ENCODE assay signal across 17 mouse cellular contexts in the genomic region with DNA sequence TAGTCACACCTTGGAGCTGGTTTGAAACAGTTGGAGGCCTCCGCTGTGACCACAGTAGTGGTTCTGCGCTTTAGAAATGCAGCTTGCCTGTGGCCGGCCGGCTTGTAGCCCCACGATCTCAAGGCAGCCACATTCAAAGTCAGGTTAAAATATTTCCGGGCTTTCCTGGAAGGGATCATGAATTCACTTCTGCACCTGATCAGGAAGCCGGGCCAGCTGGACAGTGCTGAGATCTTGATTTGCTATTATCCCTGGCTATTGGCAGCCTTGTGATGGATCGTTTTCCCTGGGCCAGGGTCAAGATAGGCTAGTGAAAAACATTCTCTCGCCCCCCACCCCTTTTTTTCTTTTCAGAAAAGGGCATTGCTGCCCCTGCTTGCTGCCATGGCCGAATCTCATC.
DNase-seq lines count a peak whose midpoint lies in the region; ATAC-seq and TF ChIP-seq lines count a peak whose summit lies in the region.
"Had no signal": no experiment of that assay in that cellular context is flagged by ENCODE, and none has a peak within 500 bp of the region (broad histone marks: within the 10 kb centered on the region; RNA-seq: fewer than 3 reads in every experiment).

No protein-coding gene starts in this region.

- no peaks in the 10 kb centered on the region for H3K27me3 ChIP-seq in heart, embryonic 16.5 days (ENCODE audit: control insufficient read depth, insufficient read depth, low read length)
- no peaks in the 10 kb centered on the region for H3K27me3 ChIP-seq in heart, embryonic 11.5 days (ENCODE audit: control insufficient read depth, insufficient read depth, low read length)
- no peaks in the 10 kb centered on the region for H3K27me3 ChIP-seq in liver, adult 2 months (ENCODE audit: control insufficient read depth, insufficient read depth, low read length)
- no peaks in the 10 kb centered on the region for H3K27me3 ChIP-seq in liver, postnatal 0 days (ENCODE audit: insufficient read depth, low read length)
- H3K27me3 ChIP-seq: forebrain, embryonic 12.5 days; hindbrain, embryonic 15.5 days; limb, embryonic 13.5 days; lung, embryonic 15.5 days; stomach, embryonic 15.5 days had no signal

- H3K36me3 ChIP-seq in heart, embryonic 16.5 days (ENCODE audit: control insufficient read depth, insufficient read depth) = no peaks in the 10 kb centered on the region
- H3K36me3 ChIP-seq in heart, embryonic 11.5 days (ENCODE audit: control insufficient read depth, insufficient read depth, low read length) = no peaks in the 10 kb centered on the region
- no peaks in the 10 kb centered on the region for H3K36me3 ChIP-seq in liver, adult 2 months (ENCODE audit: control insufficient read depth, insufficient read depth, low read length)
- no peaks in the 10 kb centered on the region for H3K36me3 ChIP-seq in liver, postnatal 0 days (replicated peaks; ENCODE audit: insufficient read depth, low read length)
- H3K36me3 ChIP-seq: forebrain, embryonic 12.5 days; hindbrain, embryonic 15.5 days; limb, embryonic 13.5 days; lung, embryonic 15.5 days; stomach, embryonic 15.5 days had no signal

- no peak for TF ChIP-seq CTCF in liver, adult 2 months (IDR thresholded peaks at IDR 0.05; ENCODE audit: low read depth, low read length)
- TF ChIP-seq CTCF in liver, postnatal 0 days (IDR thresholded peaks at IDR 0.05; ENCODE audit: low read depth) = no peak
- TF ChIP-seq CTCF in olfactory bulb, adult 2 months (IDR thresholded peaks at IDR 0.05; ENCODE audit: insufficient read depth, low read depth, low read length) = no peak

- no peak for TF ChIP-seq POLR2A in liver, adult 2 months (IDR thresholded peaks at IDR 0.05; ENCODE audit: extremely low read depth, insufficient read depth, low read length)
- TF ChIP-seq POLR2A in olfactory bulb, adult 2 months (IDR thresholded peaks at IDR 0.05; ENCODE audit: insufficient read depth, low read depth, low read length) = no peak

- TF ChIP-seq EP300 in liver, postnatal 0 days (IDR thresholded peaks at IDR 0.05; ENCODE audit: low read depth) = no peak

- H3K79me2 ChIP-seq in liver, adult 2 months (ENCODE audit: control insufficient read depth, insufficient read depth, low read length) = no peaks in the 10 kb centered on the region

- 57% methylated on average over 10 of the region's 10 CpGs for whole genome bisulfite sequencing in heart, embryonic 16.5 days
- WGBS in heart, embryonic 11.5 days (ENCODE audit: insufficient replicate concordance) = 42% methylated on average over 10 of the region's 10 CpGs
- 35% methylated on average over 10 of the region's 10 CpGs for WGBS in liver, adult 2 months
- 77% methylated on average over 10 of the region's 10 CpGs for WGBS in liver, postnatal 0 days (ENCODE audit: insufficient replicate concordance)
- WGBS in olfactory bulb, adult 2 months = 89% methylated on average over 10 of the region's 10 CpGs

- peak; percentile 76 for DNase-seq in liver, adult 2 months (ENCODE audit: extremely low read depth, low read depth, low spot score)
- no peak for DNase-seq in liver, postnatal 0 days
- no peak for DNase-seq in adrenal gland, adult (ENCODE audit: inconsistent age in 2 of 2, low spot score in 1 of 2)
- DNase-seq: adrenal gland, adult 8-10 months; cerebellum, adult 11 months; gastrocnemius, postnatal 14 days; spleen, adult 18-20 months; thymus, postnatal 14 days had no signal

- H3K9ac ChIP-seq in heart, embryonic 16.5 days (ENCODE audit: low read length) = no peak overlapping the region
- H3K9ac ChIP-seq in heart, embryonic 11.5 days (ENCODE audit: low read depth, low read length) = no peak overlapping the region
- H3K9ac ChIP-seq in liver, adult 2 months (ENCODE audit: low read depth, low read length) = peak overlapping the region; percentile 13; the same call in 1 of the 2 replicates
- no peak overlapping the region for H3K9ac ChIP-seq in liver, postnatal 0 days (replicated peaks)
- H3K9ac ChIP-seq: forebrain, embryonic 12.5 days; hindbrain, embryonic 15.5 days; limb, embryonic 13.5 days; lung, embryonic 15.5 days; stomach, embryonic 15.5 days had no signal

- 0 out of 2 replicates have a peak, but pooled peaks have one; percentile 10 for ATAC-seq in heart, embryonic 16.5 days (replicated peaks; ENCODE audit: extremely low read depth, insufficient read depth, low FRiP score)
- no peak for ATAC-seq in heart, embryonic 11.5 days (replicated peaks; ENCODE audit: insufficient number of reproducible peaks, low FRiP score, low TSS enrichment)
- no peak for ATAC-seq in liver, postnatal 0 days

- no peaks in the 10 kb centered on the region for H3K4me1 ChIP-seq in heart, embryonic 16.5 days (ENCODE audit: control insufficient read depth, insufficient read depth, low read length)
- H3K4me1 ChIP-seq in heart, embryonic 11.5 days (ENCODE audit: control insufficient read depth, insufficient read depth, low read length) = peaks cover 5% of the 10 kb centered on the region; the same call in 1 of the 2 replicates
- peaks cover 5% of the 10 kb centered on the region for H3K4me1 ChIP-seq in liver, adult 2 months (ENCODE audit: control insufficient read depth, insufficient read depth, low read length)
- H3K4me1 ChIP-seq in liver, postnatal 0 days (ENCODE audit: insufficient read depth) = peaks cover 2% of the 10 kb centered on the region; the same call in 1 of the 2 replicates
- no peaks in the 10 kb centered on the region for H3K4me1 ChIP-seq in brown adipose tissue, adult 24 weeks (ENCODE audit: control insufficient read depth, insufficient read depth, insufficient read length, low read length)
- no peaks in the 10 kb centered on the region for H3K4me1 ChIP-seq in olfactory bulb, adult 2 months (ENCODE audit: control insufficient read depth, insufficient read depth, low read length)
- H3K4me1 ChIP-seq: forebrain, embryonic 12.5 days; hindbrain, embryonic 15.5 days; limb, embryonic 13.5 days had no signal

- peak overlapping the region; percentile 3; the same call in 1 of the 2 replicates for H3K27ac ChIP-seq in heart, embryonic 16.5 days (ENCODE audit: low read length)
- H3K27ac ChIP-seq in heart, embryonic 11.5 days (ENCODE audit: low read depth, low read length) = no peak overlapping the region
- peak overlapping the region; percentile 68 for H3K27ac ChIP-seq in liver, adult 2 months (replicated peaks; ENCODE audit: insufficient read depth, low read depth, low read length)
- H3K27ac ChIP-seq in liver, postnatal 0 days (ENCODE audit: low read depth) = no peak overlapping the region
- H3K27ac ChIP-seq in brown adipose tissue, adult 24 weeks (replicated peaks; ENCODE audit: low read depth, low read length) = peak overlapping the region; percentile 30
- H3K27ac ChIP-seq in olfactory bulb, adult 2 months (ENCODE audit: insufficient read depth, low read depth, low read length) = 0 out of 2 replicates have a peak overlapping the region, but pooled peaks have one; percentile 28
- H3K27ac ChIP-seq: forebrain, embryonic 12.5 days; hindbrain, embryonic 15.5 days; limb, embryonic 13.5 days; stomach, embryonic 15.5 days had no signal

- no peaks in the 10 kb centered on the region for H3K9me3 ChIP-seq in heart, embryonic 16.5 days (replicated peaks; ENCODE audit: control insufficient read depth, low read length)
- H3K9me3 ChIP-seq in heart, embryonic 11.5 days (replicated peaks; ENCODE audit: control insufficient read depth, low read length) = no peaks in the 10 kb centered on the region
- no peaks in the 10 kb centered on the region for H3K9me3 ChIP-seq in liver, postnatal 0 days (ENCODE audit: low read length)
- H3K9me3 ChIP-seq: forebrain, embryonic 12.5 days; hindbrain, embryonic 15.5 days; limb, embryonic 13.5 days; lung, embryonic 15.5 days; stomach, embryonic 15.5 days had no signal

- H3K4me3 ChIP-seq in heart, embryonic 16.5 days (ENCODE audit: low read length) = no peak overlapping the region
- H3K4me3 ChIP-seq in heart, embryonic 11.5 days (ENCODE audit: low read depth, low read length) = no peak overlapping the region
- H3K4me3 ChIP-seq in liver, adult 2 months (ENCODE audit: insufficient read depth, low read depth, low read length) = no peak overlapping the region
- H3K4me3 ChIP-seq in liver, postnatal 0 days (ENCODE audit: low read depth, low read length) = no peak overlapping the region
- H3K4me3 ChIP-seq in brown adipose tissue, adult 24 weeks (ENCODE audit: insufficient read depth, low read depth, low read length) = no peak overlapping the region
- H3K4me3 ChIP-seq in olfactory bulb, adult 2 months (ENCODE audit: insufficient read depth, low read depth, low read length) = no peak overlapping the region
- H3K4me3 ChIP-seq: forebrain, embryonic 12.5 days; hindbrain, embryonic 15.5 days; limb, embryonic 13.5 days; lung, embryonic 15.5 days; stomach, embryonic 15.5 days had no signal

- H3K4me2 ChIP-seq in heart, embryonic 16.5 days (ENCODE audit: low read depth, low read length) = no peak overlapping the region
- no peak overlapping the region for H3K4me2 ChIP-seq in heart, embryonic 11.5 days
- H3K4me2 ChIP-seq in liver, postnatal 0 days (ENCODE audit: low read depth, low read length) = no peak overlapping the region
- H3K4me2 ChIP-seq: forebrain, embryonic 12.5 days; hindbrain, embryonic 15.5 days; limb, embryonic 13.5 days; lung, embryonic 15.5 days; stomach, embryonic 15.5 days had no signal

Comparison
In these comparisons a context has a peak if more than half of its experiments do, and no peak if none do; other contexts are left out.
1. H3K27ac ChIP-seq: peak in heart, embryonic 16.5 days (single experiment), liver, adult 2 months (single experiment), brown adipose tissue, adult 24 weeks (single experiment) and olfactory bulb, adult 2 months (single experiment); none in heart, embryonic 11.5 days (single experiment) and liver, postnatal 0 days (single experiment).